Mouse (Mus musculus) heart, postnatal 0 days (tissue): ENCODE data around the gene Tmsb4x.

Experiments used
- CTCF ChIP-seq: IDR thresholded peaks from 2 replicates; pipeline ENCODE4 v1.5.1; 2016; ENCODE audit warnings: antibody characterized with exemption, control low read depth, low read depth
- EP300 ChIP-seq: IDR thresholded peaks from 2 replicates; pipeline ENCODE4 v1.6.1; 2016; ENCODE audit warnings: antibody characterized with exemption, low read depth

DNA sequence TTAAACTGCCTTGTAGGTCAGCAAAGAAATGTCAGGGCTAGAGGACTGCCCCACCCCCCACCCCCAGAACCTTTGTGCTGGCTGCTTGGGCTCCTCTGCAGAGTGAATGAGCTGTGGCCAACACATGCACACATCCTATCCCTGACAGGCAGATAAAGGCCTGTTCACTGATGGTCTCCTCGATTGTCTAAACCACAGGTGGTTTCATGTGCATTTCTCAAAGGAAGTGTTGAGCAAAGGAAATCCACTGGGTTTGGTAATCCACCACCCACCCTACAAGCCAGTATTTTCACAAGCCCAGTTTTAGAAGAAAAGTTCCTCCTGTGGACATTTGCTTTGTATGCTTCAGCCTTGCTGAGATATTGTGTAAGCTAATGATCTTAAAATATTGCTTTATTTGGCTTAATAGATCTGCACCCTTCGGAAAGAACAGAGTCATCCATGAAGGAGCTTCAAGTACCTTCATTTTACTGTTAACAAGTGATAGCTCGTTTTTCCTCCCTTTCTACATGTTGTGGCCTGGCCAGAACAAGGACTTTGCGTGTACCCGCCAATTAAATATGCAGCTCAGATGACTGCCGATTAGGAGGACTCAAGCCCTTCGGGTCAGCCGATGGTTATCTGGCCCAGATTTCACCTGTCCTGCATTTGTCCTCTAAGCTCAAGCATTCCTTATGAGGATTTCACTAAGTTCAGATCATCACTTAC is 3.1 kb downstream of the Tmsb4x start:
- TF ChIP-seq CTCF = no peak
- no peak for TF ChIP-seq EP300
